Mouse (Mus musculus) cortical plate, adult 2 months (tissue): ENCODE measurements around the gene Gcsam.

Experiments
- CTCF ChIP-seq: fragments of 200-500 bp; IDR thresholded peaks from 2 replicates; pipeline ENCODE4 v1.5.1; 2011; ENCODE audit warnings: mild to moderate bottlenecking, control low read depth, low read length; ENCODE audit not compliant: insufficient read depth; ENCODE audit errors: extremely low read depth
- POLR2A ChIP-seq: fragments of 200-500 bp; IDR thresholded peaks from 2 replicates; pipeline ENCODE4 v1.6.1; 2011; ENCODE audit warnings: mild to moderate bottlenecking, low read length, control low read depth; ENCODE audit not compliant: insufficient read depth; ENCODE audit errors: extremely low read depth

- TF ChIP-seq CTCF (peak; percentile 55), POLR2A (no peak)
Measured at GRCm38 (mm10) chr16:45608481-45608954, 1.7 kb upstream of the Gcsam start.
